ENCODE assay signal across 12 mouse cellular contexts in genomic region chr5:115098195-115098594, GRCm38 (mm10). TPM values are rescaled to one million over a fixed set of nuclear protein-coding genes. Genes with fewer than 3 reads are reported as not detected.
DNase-seq lines count a peak whose midpoint lies in the region; ATAC-seq lines count a peak whose summit lies in the region.
"Had no signal": no experiment of that assay in that cellular context is flagged by ENCODE, and none has a peak within 500 bp of the region (broad histone marks: within the 10 kb centered on the region; RNA-seq: fewer than 3 reads in every experiment).

Gm10401 (minus strand) TSS chr5:115098295.

- WGBS in kidney, embryonic 14.5 days, result 94% methylated on average over 8 of the region's 8 CpGs
- WGBS in embryonic facial prominence, embryonic 13.5 days, result 96% methylated on average over 8 of the region's 8 CpGs
- 97% methylated on average over 8 of the region's 8 CpGs for WGBS in hindbrain, embryonic 16.5 days
- WGBS in midbrain, embryonic 13.5 days, result over 99% methylated on average over 8 of the region's 8 CpGs

- H3K36me3 ChIP-seq in kidney, embryonic 14.5 days (ENCODE audit: control insufficient read depth, insufficient read depth, low read length), result peaks cover 62% of the 10 kb centered on the region
- peaks cover 82% of the 10 kb centered on the region for H3K36me3 ChIP-seq in embryonic facial prominence, embryonic 13.5 days
- peaks cover 39% of the 10 kb centered on the region for H3K36me3 ChIP-seq in hindbrain, embryonic 16.5 days (ENCODE audit: control insufficient read depth, insufficient read depth, low read length)
- peaks cover 70% of the 10 kb centered on the region for H3K36me3 ChIP-seq in midbrain, embryonic 13.5 days

- no peak for DNase-seq in kidney, adult 8-10 months
- no peak for DNase-seq in Muller cell, postnatal 12 days (ENCODE audit: inconsistent ontology term)
- no peak for DNase-seq in left cerebral cortex, adult 8-10 months (ENCODE audit: low spot score in 2 of 2)
- DNase-seq: thymus, postnatal 36 days had no signal

- no peaks in the 10 kb centered on the region for H3K4me1 ChIP-seq in kidney, embryonic 14.5 days (ENCODE audit: control insufficient read depth, insufficient read depth, low read length)
- H3K4me1 ChIP-seq in embryonic facial prominence, embryonic 13.5 days, result no peaks in the 10 kb centered on the region
- no peaks in the 10 kb centered on the region for H3K4me1 ChIP-seq in hindbrain, embryonic 16.5 days (ENCODE audit: control insufficient read depth, insufficient read depth, low read depth, low read length)
- no peaks in the 10 kb centered on the region for H3K4me1 ChIP-seq in midbrain, embryonic 13.5 days (replicated peaks)

- no peak within 1 kb of the TSS for H3K4me3 ChIP-seq in kidney, embryonic 14.5 days (ENCODE audit: low read length)
- H3K4me3 ChIP-seq in embryonic facial prominence, embryonic 13.5 days, result no peak within 1 kb of the TSS
- no peak within 1 kb of the TSS for H3K4me3 ChIP-seq in hindbrain, embryonic 16.5 days (ENCODE audit: low read length)
- no peak within 1 kb of the TSS for H3K4me3 ChIP-seq in midbrain, embryonic 13.5 days (replicated peaks)
- H3K4me3 ChIP-seq: erythroblast, embryonic 14.5 days had no signal

- ATAC-seq in kidney, embryonic 14.5 days (ENCODE audit: low FRiP score, low TSS enrichment), result no peak
- ATAC-seq in embryonic facial prominence, embryonic 13.5 days (ENCODE audit: insufficient number of reproducible peaks, insufficient read depth, low FRiP score, low TSS enrichment, low read depth), result no peak
- ATAC-seq in hindbrain, embryonic 16.5 days, result no peak
- ATAC-seq in midbrain, embryonic 13.5 days, result no peak
- ATAC-seq in erythroblast, adult 5-6 weeks (replicated peaks; ENCODE audit: low FRiP score, poor library complexity, severe bottlenecking), result no peak

- no peaks in the 10 kb centered on the region for H3K9me3 ChIP-seq in kidney, embryonic 14.5 days (ENCODE audit: control insufficient read depth, low read length)
- H3K9me3 ChIP-seq in embryonic facial prominence, embryonic 13.5 days, result no peaks in the 10 kb centered on the region
- H3K9me3 ChIP-seq in hindbrain, embryonic 16.5 days (ENCODE audit: control insufficient read depth, low read length), result no peaks in the 10 kb centered on the region
- H3K9me3 ChIP-seq in midbrain, embryonic 13.5 days, result no peaks in the 10 kb centered on the region

- no peaks in the 10 kb centered on the region for H3K27me3 ChIP-seq in kidney, embryonic 14.5 days (ENCODE audit: control insufficient read depth, insufficient read depth, low read length)
- no peaks in the 10 kb centered on the region for H3K27me3 ChIP-seq in embryonic facial prominence, embryonic 13.5 days
- H3K27me3 ChIP-seq in hindbrain, embryonic 16.5 days (replicated peaks; ENCODE audit: control insufficient read depth, insufficient read depth, low read length), result no peaks in the 10 kb centered on the region
- no peaks in the 10 kb centered on the region for H3K27me3 ChIP-seq in midbrain, embryonic 13.5 days
- H3K27me3 ChIP-seq: CH12.LX had no signal

- H3K27ac ChIP-seq in kidney, embryonic 14.5 days (ENCODE audit: low read depth, low read length), result no peak within 1 kb of the TSS
- no peak within 1 kb of the TSS; the same call in 1 of the 2 replicates for H3K27ac ChIP-seq in embryonic facial prominence, embryonic 13.5 days
- no peak within 1 kb of the TSS for H3K27ac ChIP-seq in hindbrain, embryonic 16.5 days (ENCODE audit: low read depth, low read length)
- no peak within 1 kb of the TSS for H3K27ac ChIP-seq in midbrain, embryonic 13.5 days

- H3K4me2 ChIP-seq in kidney, embryonic 14.5 days (replicated peaks; ENCODE audit: low read depth, low read length), result no peak within 1 kb of the TSS
- no peak within 1 kb of the TSS for H3K4me2 ChIP-seq in embryonic facial prominence, embryonic 13.5 days
- H3K4me2 ChIP-seq in hindbrain, embryonic 16.5 days (ENCODE audit: low read length), result no peak within 1 kb of the TSS
- no peak within 1 kb of the TSS for H3K4me2 ChIP-seq in midbrain, embryonic 13.5 days (replicated peaks)

- H3K9ac ChIP-seq in kidney, embryonic 14.5 days (ENCODE audit: low read depth, low read length), result no peak within 1 kb of the TSS
- H3K9ac ChIP-seq in embryonic facial prominence, embryonic 13.5 days, result no peak within 1 kb of the TSS
- H3K9ac ChIP-seq in hindbrain, embryonic 16.5 days (ENCODE audit: low read depth, low read length), result no peak within 1 kb of the TSS
- no peak within 1 kb of the TSS for H3K9ac ChIP-seq in midbrain, embryonic 13.5 days (replicated peaks)

RNA-seq across cellular contexts. Expression of gene Gm10401, which starts in this region (rescaled TPM):
- polyA plus RNA-seq in kidney, embryonic 14.5 days (2014; fragmentation: Nextera tagmentation; extraction: Ambion mirVana), result 54.5 and 60.9 TPM in 2 replicates
- polyA plus RNA-seq in embryonic facial prominence, embryonic 13.5 days (2015; fragmentation: Nextera tagmentation; extraction: Ambion mirVana), result 44.5 TPM in 2 replicates
- 32.2 and 35.9 TPM in 2 replicates for polyA plus RNA-seq in hindbrain, embryonic 16.5 days (2015; fragmentation: Nextera tagmentation; extraction: Ambion mirVana)
- polyA plus RNA-seq in midbrain, embryonic 13.5 days (2015; fragmentation: Nextera tagmentation; extraction: Ambion mirVana), result 39.0 and 41.9 TPM in 2 replicates
- total RNA-seq in left cerebral cortex, adult 8-10 months (2022), result not detected
- not detected in 2 replicates for total RNA-seq in erythroblast, adult 5-6 weeks (2015; ENCODE audit: low replicate concordance)
- total RNA-seq in erythroblast, adult 5-6 weeks (2017; ENCODE audit: low replicate concordance), result 1.1 TPM in 1 of 2 replicates, not detected in the other
- total RNA-seq: layer of hippocampus, postnatal 14 days had no signal
- polyA plus RNA-seq: erythroblast, embryonic 14.5 days had no signal
